Mouse (Mus musculus) liver, adult 10 weeks (tissue): ENCODE data around the gene Zfp619. TPM values are rescaled to one million over a fixed set of nuclear protein-coding genes. Genes with fewer than 3 reads are reported as not detected.

ENCODE experiments used
- polyA plus RNA-seq: library from polyadenylated mRNA; stranded (reverse); fragments of 350-450 nt; fragmentation: Illumina TruSeq; extraction: RNeasy Lipid Tissue Mini Kit (QIAGEN cat#74804); gene quantifications from one replicate; pipeline ENCODE4 v1.2.3, GENCODE M21; 2014; ENCODE audit warnings: low read depth, low replicate concordance

Zfp619 gene
- polyA plus RNA-seq, result 1.2 TPM

GRCm38 (mm10) chr7:39517616-39518177 lies at the start of gene Zfp619:
Zfp619 (plus strand) TSS chr7:39517766.

Other genes with a start within 250 kb of the Zfp619 start
- gene Gm5114, start 104.6 kb upstream of the Zfp619 start, polyA plus RNA-seq, result not detected